Mouse (Mus musculus) lung, adult 2 months (tissue): Measurements from ENCODE around the gene Kctd6.

Experiments
- CTCF ChIP-seq: fragments of 200-500 bp; IDR thresholded peaks from 2 replicates; pipeline ENCODE4 v1.5.1; 2011; ENCODE audit warnings: mild to moderate bottlenecking, low read length, control low read depth; ENCODE audit not compliant: insufficient read depth
- POLR2A ChIP-seq: fragments of 200-500 bp; IDR thresholded peaks from 2 replicates; pipeline ENCODE4 v1.6.1; 2011; ENCODE audit warnings: low read depth, mild to moderate bottlenecking, control low read depth, low read length, borderline replicate concordance; ENCODE audit errors: extremely low read depth

DNA sequence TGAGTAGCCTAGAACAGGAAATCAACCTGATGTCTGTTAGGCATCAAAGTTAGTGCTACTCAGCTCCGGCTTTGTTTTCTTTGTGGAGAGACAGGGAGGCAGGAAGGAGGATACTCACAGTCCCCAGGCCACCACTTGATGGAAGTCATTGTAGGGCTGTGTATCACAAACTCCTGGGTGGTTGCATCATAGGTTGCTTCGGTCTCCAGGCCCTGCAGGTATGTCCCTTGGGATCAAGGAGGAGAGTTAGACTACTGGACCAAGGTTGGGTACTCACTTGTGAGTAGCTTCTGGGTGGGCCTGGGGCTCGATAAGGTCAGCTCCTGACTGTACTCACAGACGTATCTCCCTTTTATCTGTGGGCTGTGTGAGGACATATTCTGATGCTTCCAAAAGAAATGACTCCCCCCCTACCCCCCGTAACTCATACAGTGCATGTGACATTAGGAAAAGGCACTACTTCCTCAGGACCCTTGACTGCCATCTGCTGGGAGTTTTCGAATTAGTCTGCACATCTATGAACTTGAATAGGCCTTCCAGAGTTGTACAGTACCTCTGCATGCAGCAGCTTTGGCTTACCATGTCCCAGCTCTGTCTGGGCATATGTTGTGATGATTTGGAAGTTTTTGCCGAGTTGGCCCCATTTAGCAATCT lies 41.3 kb downstream of the Kctd6 start:
- TF ChIP-seq POLR2A (no peak), CTCF (0 out of 2 replicates have a peak, but pooled peaks have one; percentile 5)
